Mouse (Mus musculus) spleen, adult 2 months (tissue): ENCODE measurements around the gene Sart1. TPM values are rescaled to one million over a fixed set of nuclear protein-coding genes. Genes with fewer than 3 reads are reported as not detected.
"Not testable (repeated sequence)": the region's sequence is repeated elsewhere in the genome, so short reads cannot be mapped to it uniquely, and the experiment has no call there.

Experiments used
- DNase-seq, 2 experiments: peaks; one replicate each; pipeline versions ENCODE4 v3.0.0 to v3.0.0-alpha.2; 2012 to 2021; ENCODE audit warnings: low spot score in 2 of 2, low read depth in 1 of 2
- H3K27ac ChIP-seq: fragments of 200-500 bp; 2 replicates; pipeline ENCODE4 v1.5.1; 2012; ENCODE audit warnings: low read length, inconsistent platforms; ENCODE audit not compliant: insufficient read depth
- H3K27me3 ChIP-seq: fragments of 200-500 bp; 2 replicates; pipeline ENCODE4 v1.6.1; 2012; ENCODE audit warnings: mild to moderate bottlenecking, moderate library complexity, low read length, inconsistent platforms; ENCODE audit not compliant: control insufficient read depth, insufficient read depth
- H3K36me3 ChIP-seq: fragments of 200-500 bp; 2 replicates; pipeline ENCODE4 v1.6.1; 2012; ENCODE audit warnings: mild to moderate bottlenecking, low read length, inconsistent platforms; ENCODE audit not compliant: control insufficient read depth, insufficient read depth
- H3K4me1 ChIP-seq: fragments of 200-500 bp; 2 replicates; pipeline ENCODE4 v1.6.1; 2011; ENCODE audit warnings: inconsistent platforms; ENCODE audit not compliant: control insufficient read depth, insufficient read depth, insufficient read length
- H3K4me3 ChIP-seq: fragments of 200-500 bp; 2 replicates; pipeline ENCODE4 v1.5.1; 2011; ENCODE audit warnings: mild to moderate bottlenecking, inconsistent platforms; ENCODE audit not compliant: insufficient read depth, insufficient read length; ENCODE audit errors: extremely low read depth
- CTCF ChIP-seq: fragments of 200-500 bp; IDR thresholded peaks from 2 replicates; pipeline ENCODE4 v1.5.1; 2011; ENCODE audit warnings: mild to moderate bottlenecking, inconsistent platforms; ENCODE audit not compliant: insufficient read depth, insufficient read length, insufficient replicate concordance; ENCODE audit errors: extremely low read depth
- POLR2A ChIP-seq: fragments of 200-500 bp; IDR thresholded peaks from 2 replicates; pipeline ENCODE4 v1.6.1; 2011; ENCODE audit warnings: low read depth, low read length, inconsistent platforms
- WGBS: fragments of 180-500 bp; shearing (Covaris S2); methylation state at CpG from one replicate; pipeline ENCODE4 v1.1.7; 2018; 5-methylcytosine and 5-hydroxymethylcytosine counted together
- polyA plus RNA-seq: library from polyadenylated mRNA; depleted of rRNA; stranded (reverse); fragments of >200 nt; gene quantifications from 2 replicates; pipeline ENCODE4 v1.2.3, GENCODE M21; 2012

Gene Sart1
- polyA plus RNA-seq, 1 experiment, result 19.2 TPM

- 93% methylated on average over 2 of the region's 2 CpGs for WGBS
- H3K4me1 ChIP-seq, result peaks cover 3% of the 10 kb centered on the region
Observed at GRCm38 (mm10) chr19:5362186-5362585, 26.3 kb downstream of the Sart1 start.

DNA sequence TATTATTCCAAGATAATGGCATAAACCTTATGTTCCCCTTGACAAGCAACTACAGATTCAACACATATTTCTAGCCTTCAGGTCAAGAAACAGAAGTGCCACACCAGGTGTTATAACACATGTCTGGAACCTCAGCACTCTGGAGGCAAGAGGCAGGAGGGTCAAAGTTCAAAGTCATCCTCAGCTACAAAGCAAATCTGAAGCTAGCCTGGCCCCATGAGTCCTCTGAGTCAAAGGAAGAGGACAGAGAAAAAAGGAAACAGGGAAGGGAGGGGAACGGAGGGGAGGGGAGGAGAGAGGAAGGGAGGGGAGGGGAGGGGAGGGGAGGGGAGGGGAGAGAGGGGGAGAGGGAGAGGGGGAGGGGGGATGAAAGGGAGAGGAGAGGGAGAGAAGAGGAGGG, 32.4 kb downstream of the Sart1 start:
- no peak for TF ChIP-seq POLR2A
- TF ChIP-seq CTCF, result no peak
- no CpG with 5 or more reads among the region's 1 CpGs for WGBS
- H3K36me3 ChIP-seq, result no peaks in the 10 kb centered on the region

More at GRCm38 (mm10) chr19:5362186-5362585, 26.3 kb downstream of the Sart1 start:
- TF ChIP-seq CTCF, result no peak
- no peak for TF ChIP-seq POLR2A
- no peak for DNase-seq
- no peak overlapping the region for H3K4me3 ChIP-seq
- H3K27me3 ChIP-seq, result no peaks in the 10 kb centered on the region
- H3K36me3 ChIP-seq, result peaks cover 4% of the 10 kb centered on the region
- H3K27ac ChIP-seq, result no peak overlapping the region

DNA sequence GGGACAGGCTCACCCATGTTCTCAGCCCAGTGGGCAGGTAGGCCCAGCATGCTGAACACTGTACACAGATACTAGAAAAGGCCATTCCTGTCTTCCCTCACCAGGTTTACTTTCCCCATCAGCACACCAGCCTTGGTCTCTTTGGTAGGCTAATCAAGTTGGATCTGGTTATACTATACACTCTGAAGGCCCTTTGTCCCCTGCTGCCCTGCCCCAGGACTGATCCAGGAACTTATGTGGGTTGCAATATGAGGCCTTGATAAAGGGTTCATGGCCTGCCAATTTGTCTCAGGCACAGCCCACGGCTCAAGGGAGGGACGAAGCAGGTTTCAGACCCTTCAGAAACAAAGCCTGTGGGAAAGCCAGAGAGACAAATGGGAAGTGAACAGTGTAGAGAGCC, 34.9 kb downstream of the Sart1 start:
- DNase-seq, result no peak
- Histone ChIP-seq H3K27ac (no peak overlapping the region), H3K27me3 (no peaks in the 10 kb centered on the region), H3K4me3 (no peak overlapping the region), H3K36me3 (no peaks in the 10 kb centered on the region), H3K4me1 (peaks cover 2% of the 10 kb centered on the region)
- WGBS, result 77% methylated on average over 2 of the region's 2 CpGs
- TF ChIP-seq POLR2A, result no peak
- no peak for TF ChIP-seq CTCF

More for the DNA sequence above, 32.4 kb downstream of the Sart1 start:
- no peak overlapping the region for H3K4me3 ChIP-seq
- no peaks in the 10 kb centered on the region for H3K27me3 ChIP-seq
- no peak for DNase-seq
- H3K4me1 ChIP-seq, result no peaks in the 10 kb centered on the region
- H3K27ac ChIP-seq, result no peak overlapping the region

DNA sequence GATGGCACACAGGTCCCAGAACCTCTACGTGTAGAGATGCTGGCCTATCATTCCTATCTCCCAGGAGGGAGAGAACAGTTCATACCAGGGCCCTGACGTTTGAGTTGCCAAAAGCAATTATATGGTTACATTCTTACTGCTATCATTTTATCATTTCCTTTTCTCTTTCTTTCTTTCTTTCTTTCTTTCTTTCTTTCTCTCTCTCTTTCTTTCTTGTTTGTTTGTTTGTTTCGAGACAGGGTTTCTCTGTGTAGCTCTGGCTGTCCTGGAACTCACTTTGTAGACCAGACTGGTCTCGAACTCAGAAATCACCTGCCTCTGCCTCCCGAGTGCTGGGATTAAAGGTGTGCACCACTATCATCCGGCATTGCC, 39.0 kb downstream of the Sart1 start, which contains the start of gene Cst6:
Cst6 (minus strand) TSS at position 73 of the 372 bp plus-strand sequence.
- peak within 1 kb of the TSS; percentile 39; the same call in 1 of the 2 replicates for H3K4me3 ChIP-seq
- not testable (repeated sequence) for H3K27ac ChIP-seq, H3K4me1 ChIP-seq, H3K36me3 ChIP-seq, DNase-seq, H3K27me3 ChIP-seq
- WGBS, result 72% methylated on average over 6 of the region's 6 CpGs

GRCm38 (mm10) chr19:5348526-5349501, 39.7 kb downstream of the Sart1 start:
- no peak for TF ChIP-seq POLR2A
- TF ChIP-seq CTCF, result no peak
- H3K4me3 ChIP-seq, result peak overlapping the region; percentile 39; the same call in 1 of the 2 replicates
- no peak overlapping the region for H3K27ac ChIP-seq
- DNase-seq, result peak in 1 of 2 experiments; percentile 21
- H3K4me1 ChIP-seq, result peaks cover 2% of the 10 kb centered on the region
- no peaks in the 10 kb centered on the region for H3K36me3 ChIP-seq
- WGBS, result 7% methylated on average over 34 of the region's 34 CpGs
- H3K27me3 ChIP-seq, result no peaks in the 10 kb centered on the region

GRCm38 (mm10) chr19:5348064-5348463, 40.4 kb downstream of the Sart1 start:
- no peak for DNase-seq
- H3K4me1 ChIP-seq, result peaks cover 2% of the 10 kb centered on the region
- 82% methylated on average over 6 of the region's 6 CpGs for WGBS
- H3K27ac ChIP-seq, result no peak overlapping the region
- no peaks in the 10 kb centered on the region for H3K27me3 ChIP-seq
- no peaks in the 10 kb centered on the region for H3K36me3 ChIP-seq
- no peak overlapping the region for H3K4me3 ChIP-seq
- TF ChIP-seq CTCF (no peak), POLR2A (no peak)
